Mouse (Mus musculus): ENCODE measurements around the gene Gjc3. TPM values are rescaled to one million over a fixed set of nuclear protein-coding genes. Genes with fewer than 3 reads are reported as not detected.

Gjc3 gene
- polyA plus RNA-seq, 1 experiment from 2014 or later, result 0.13 TPM

GRCm38 (mm10) chr5:137973738-137974137, 10.8 kb upstream of the Gjc3 start:
- no peak overlapping the region for H3K4me2 ChIP-seq (ENCODE audit: low read length)
- WGBS, result 68% methylated on average over 3 of the region's 3 CpGs
- H3K4me1 ChIP-seq (ENCODE audit: control insufficient read depth, insufficient read depth, low read length), result no peaks in the 10 kb centered on the region
- no peak overlapping the region for H3K4me3 ChIP-seq (replicated peaks; ENCODE audit: low read depth, low read length)
- peak; percentile 35 for DNase-seq
- no peak overlapping the region for H3K27ac ChIP-seq (replicated peaks; ENCODE audit: low read depth, low read length)
- ATAC-seq (ENCODE audit: low FRiP score, low TSS enrichment), result no peak
- H3K9ac ChIP-seq (replicated peaks; ENCODE audit: low read length), result no peak overlapping the region
- no peaks in the 10 kb centered on the region for H3K27me3 ChIP-seq (ENCODE audit: control insufficient read depth, insufficient read depth, low read length)
- no peaks in the 10 kb centered on the region for H3K36me3 ChIP-seq (ENCODE audit: control insufficient read depth, insufficient read depth, low read length)
- no peaks in the 10 kb centered on the region for H3K9me3 ChIP-seq (ENCODE audit: control insufficient read depth, low read length)

DNA sequence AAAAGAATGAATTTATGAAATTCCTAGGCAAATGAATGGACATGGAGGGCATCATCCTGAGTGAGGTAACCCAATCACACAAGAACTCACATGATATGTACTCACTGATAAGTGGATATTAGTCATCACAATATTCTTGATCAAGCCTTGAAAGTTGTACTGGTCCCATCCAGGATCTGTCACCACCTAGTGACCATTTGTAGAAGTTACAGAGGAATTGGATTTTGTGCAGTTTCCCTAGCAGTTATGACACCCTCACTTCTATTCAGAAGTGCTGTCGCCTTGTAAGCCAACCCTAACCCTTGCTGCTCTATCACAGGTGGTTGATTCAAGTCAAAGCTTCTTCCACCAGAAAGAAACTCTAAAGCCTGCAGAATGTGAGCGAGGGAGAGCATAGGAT, 10.3 kb upstream of the Gjc3 start:
- Histone ChIP-seq H3K27me3 (ENCODE audit: control insufficient read depth, insufficient read depth, low read length) (no peaks in the 10 kb centered on the region), H3K27ac (replicated peaks; ENCODE audit: low read depth, low read length) (no peak overlapping the region), H3K4me3 (replicated peaks; ENCODE audit: low read depth, low read length) (no peak overlapping the region), H3K4me2 (ENCODE audit: low read length) (no peak overlapping the region), H3K9ac (replicated peaks; ENCODE audit: low read length) (no peak overlapping the region), H3K9me3 (ENCODE audit: control insufficient read depth, low read length) (no peaks in the 10 kb centered on the region), H3K4me1 (ENCODE audit: control insufficient read depth, insufficient read depth, low read length) (no peaks in the 10 kb centered on the region), H3K36me3 (ENCODE audit: control insufficient read depth, insufficient read depth, low read length) (no peaks in the 10 kb centered on the region)
- ATAC-seq (ENCODE audit: low FRiP score, low TSS enrichment) (no peak), DNase-seq (no peak)
- WGBS, result 76% methylated on average over 2 of the region's 2 CpGs

DNA sequence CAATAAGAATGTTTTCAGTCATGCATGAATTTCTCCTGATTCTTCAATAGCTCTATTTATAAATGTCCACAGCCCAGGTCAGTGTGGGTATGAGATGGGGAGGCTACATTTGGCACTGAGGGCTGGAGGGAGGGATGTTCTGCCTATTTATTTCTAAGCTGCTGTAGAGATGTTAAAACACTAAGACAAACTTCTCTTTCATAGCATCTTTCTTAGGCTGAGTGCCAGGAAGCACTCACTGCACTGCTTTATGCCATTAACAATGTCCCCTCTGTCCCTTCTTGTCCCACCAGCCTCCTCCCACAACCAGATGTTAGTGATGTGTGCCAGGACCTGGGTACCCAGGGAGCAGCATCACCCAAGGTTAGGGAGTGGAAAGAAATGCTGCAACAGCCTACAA, 3.6 kb upstream of the Gjc3 start:
- no peak for ATAC-seq (ENCODE audit: low FRiP score, low TSS enrichment)
- Histone ChIP-seq H3K9ac (replicated peaks; ENCODE audit: low read length) (no peak overlapping the region), H3K27ac (replicated peaks; ENCODE audit: low read depth, low read length) (no peak overlapping the region)

DNA sequence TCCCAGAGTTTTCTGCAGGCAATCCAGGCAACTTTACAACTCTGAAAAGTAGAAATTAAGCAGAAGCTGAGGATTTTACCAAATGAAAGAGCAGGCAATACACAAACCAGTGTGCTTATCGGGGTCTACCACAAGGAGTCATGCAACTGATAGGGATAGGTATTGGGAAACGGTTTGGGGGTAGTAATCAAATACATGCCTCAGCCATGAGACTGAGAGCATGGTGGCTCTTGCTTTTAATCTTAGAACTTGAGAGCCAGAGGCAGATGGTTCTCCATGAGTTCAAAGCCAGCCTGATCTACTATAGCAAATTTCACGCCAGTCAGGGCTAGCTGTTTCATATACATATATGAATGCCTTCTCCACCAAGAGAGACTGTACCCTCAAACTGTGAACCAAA, 6.5 kb downstream of the Gjc3 start:
- 90% methylated on average over 3 of the region's 3 CpGs for WGBS
- no peak for DNase-seq
- ATAC-seq (ENCODE audit: low FRiP score, low TSS enrichment), result no peak

More for the DNA sequence above, 3.6 kb upstream of the Gjc3 start:
- no peaks in the 10 kb centered on the region for H3K27me3 ChIP-seq (ENCODE audit: control insufficient read depth, insufficient read depth, low read length)
- no peaks in the 10 kb centered on the region for H3K9me3 ChIP-seq (ENCODE audit: control insufficient read depth, low read length)
- no peak overlapping the region for H3K4me2 ChIP-seq (ENCODE audit: low read length)
- H3K4me1 ChIP-seq (ENCODE audit: control insufficient read depth, insufficient read depth, low read length), result no peaks in the 10 kb centered on the region
- DNase-seq, result peak; percentile 3
- H3K4me3 ChIP-seq (replicated peaks; ENCODE audit: low read depth, low read length), result no peak overlapping the region
- no peaks in the 10 kb centered on the region for H3K36me3 ChIP-seq (ENCODE audit: control insufficient read depth, insufficient read depth, low read length)

DNA sequence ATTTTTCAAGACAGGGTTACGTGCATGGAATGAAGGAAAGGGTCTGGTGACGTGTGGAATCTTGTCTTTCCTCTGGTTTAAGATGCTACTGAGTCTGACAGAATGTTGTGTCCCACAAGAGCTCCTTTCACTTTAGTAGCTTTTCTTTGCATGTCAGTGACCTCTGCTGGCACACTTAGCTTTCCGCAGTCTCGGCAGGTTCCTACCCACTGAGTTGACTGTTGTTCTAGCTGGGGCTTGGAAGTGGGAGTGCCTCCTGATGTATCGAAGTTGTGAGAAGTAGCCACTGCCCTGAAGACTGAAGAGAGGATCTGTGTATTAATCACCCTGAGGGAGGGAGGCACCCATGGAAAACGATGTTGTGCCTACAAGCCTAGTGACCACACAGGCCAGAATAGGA, 11.7 kb downstream of the Gjc3 start:
- no peaks in the 10 kb centered on the region for H3K36me3 ChIP-seq (ENCODE audit: control insufficient read depth, insufficient read depth, low read length)
- WGBS, result 39% methylated on average over 6 of the region's 6 CpGs
- ATAC-seq (ENCODE audit: low FRiP score, low TSS enrichment) (no peak), DNase-seq (peak; percentile 1)
- no peaks in the 10 kb centered on the region for H3K4me1 ChIP-seq (ENCODE audit: control insufficient read depth, insufficient read depth, low read length)
- no peak overlapping the region for H3K27ac ChIP-seq (replicated peaks; ENCODE audit: low read depth, low read length)
- no peaks in the 10 kb centered on the region for H3K27me3 ChIP-seq (ENCODE audit: control insufficient read depth, insufficient read depth, low read length)
- no peak overlapping the region for H3K4me2 ChIP-seq (ENCODE audit: low read length)
- H3K9ac ChIP-seq (replicated peaks; ENCODE audit: low read length), result no peak overlapping the region
- no peak overlapping the region for H3K4me3 ChIP-seq (replicated peaks; ENCODE audit: low read depth, low read length)
- H3K9me3 ChIP-seq (ENCODE audit: control insufficient read depth, low read length), result no peaks in the 10 kb centered on the region

More for the DNA sequence above, 6.5 kb downstream of the Gjc3 start:
- Histone ChIP-seq H3K9me3 (ENCODE audit: control insufficient read depth, low read length) (no peaks in the 10 kb centered on the region), H3K27me3 (ENCODE audit: control insufficient read depth, insufficient read depth, low read length) (no peaks in the 10 kb centered on the region), H3K4me3 (replicated peaks; ENCODE audit: low read depth, low read length) (no peak overlapping the region), H3K36me3 (ENCODE audit: control insufficient read depth, insufficient read depth, low read length) (no peaks in the 10 kb centered on the region), H3K9ac (replicated peaks; ENCODE audit: low read length) (no peak overlapping the region), H3K4me2 (ENCODE audit: low read length) (no peak overlapping the region), H3K4me1 (ENCODE audit: control insufficient read depth, insufficient read depth, low read length) (no peaks in the 10 kb centered on the region), H3K27ac (replicated peaks; ENCODE audit: low read depth, low read length) (no peak overlapping the region)

DNA sequence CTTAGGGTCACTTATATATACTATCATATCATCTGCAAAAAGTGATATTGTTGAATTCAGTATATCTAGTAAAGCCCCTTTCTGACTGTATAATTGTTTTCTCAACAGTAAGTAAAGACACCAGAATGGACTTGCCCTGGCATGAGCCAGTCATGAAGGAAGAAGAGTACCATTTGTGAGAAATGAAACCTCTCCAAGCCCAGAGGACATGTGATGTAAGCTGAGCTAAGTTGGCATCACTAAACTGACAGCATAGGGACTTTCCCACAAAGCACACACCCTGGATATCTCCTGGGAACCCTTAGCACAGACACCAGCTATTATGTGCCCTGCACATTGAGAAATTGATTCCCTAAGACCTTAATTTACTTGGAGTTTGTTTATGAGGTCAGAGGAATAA, 15.6 kb downstream of the Gjc3 start:
- Histone ChIP-seq H3K9me3 (ENCODE audit: control insufficient read depth, low read length) (no peaks in the 10 kb centered on the region), H3K36me3 (ENCODE audit: control insufficient read depth, insufficient read depth, low read length) (no peaks in the 10 kb centered on the region), H3K4me3 (replicated peaks; ENCODE audit: low read depth, low read length) (no peak overlapping the region), H3K9ac (replicated peaks; ENCODE audit: low read length) (no peak overlapping the region), H3K27me3 (ENCODE audit: control insufficient read depth, insufficient read depth, low read length) (no peaks in the 10 kb centered on the region), H3K4me2 (ENCODE audit: low read length) (no peak overlapping the region), H3K4me1 (ENCODE audit: control insufficient read depth, insufficient read depth, low read length) (no peaks in the 10 kb centered on the region), H3K27ac (replicated peaks; ENCODE audit: low read depth, low read length) (no peak overlapping the region)
- no peak for ATAC-seq (ENCODE audit: low FRiP score, low TSS enrichment)
- DNase-seq, result no peak

DNA sequence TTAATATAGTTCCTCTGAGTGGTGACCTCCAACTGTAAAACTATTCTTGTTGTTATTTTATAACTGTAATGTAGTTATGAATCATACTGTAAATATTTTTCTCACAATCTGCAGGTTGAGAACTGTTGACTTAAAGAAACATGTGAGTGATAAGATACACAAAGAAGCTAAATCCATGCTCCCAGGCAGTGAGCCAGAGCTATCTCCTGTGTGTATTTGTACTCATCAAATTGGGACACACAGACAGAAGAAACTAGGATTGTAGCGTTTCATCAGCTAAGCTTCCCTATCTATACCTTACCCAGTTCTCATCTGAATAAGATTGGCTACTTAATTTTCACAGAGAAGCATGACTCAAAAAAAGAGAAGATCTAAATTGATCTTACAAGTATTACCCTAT, 19.8 kb downstream of the Gjc3 start:
- DNase-seq (no peak), ATAC-seq (ENCODE audit: low FRiP score, low TSS enrichment) (no peak)
- Histone ChIP-seq H3K27me3 (ENCODE audit: control insufficient read depth, insufficient read depth, low read length) (no peaks in the 10 kb centered on the region), H3K27ac (replicated peaks; ENCODE audit: low read depth, low read length) (no peak overlapping the region), H3K36me3 (ENCODE audit: control insufficient read depth, insufficient read depth, low read length) (no peaks in the 10 kb centered on the region), H3K4me2 (ENCODE audit: low read length) (no peak overlapping the region), H3K4me3 (replicated peaks; ENCODE audit: low read depth, low read length) (no peak overlapping the region), H3K9me3 (ENCODE audit: control insufficient read depth, low read length) (no peaks in the 10 kb centered on the region), H3K9ac (replicated peaks; ENCODE audit: low read length) (no peak overlapping the region), H3K4me1 (ENCODE audit: control insufficient read depth, insufficient read depth, low read length) (no peaks in the 10 kb centered on the region)
- WGBS, result 86% methylated on average over 1 of the region's 1 CpGs

- Histone ChIP-seq H3K9ac (replicated peaks; ENCODE audit: low read length) (no peak overlapping the region), H3K36me3 (ENCODE audit: control insufficient read depth, insufficient read depth, low read length) (no peaks in the 10 kb centered on the region), H3K4me2 (ENCODE audit: low read length) (no peak overlapping the region), H3K27ac (replicated peaks; ENCODE audit: low read depth, low read length) (no peak overlapping the region), H3K4me3 (replicated peaks; ENCODE audit: low read depth, low read length) (no peak overlapping the region), H3K4me1 (ENCODE audit: control insufficient read depth, insufficient read depth, low read length) (no peaks in the 10 kb centered on the region), H3K27me3 (ENCODE audit: control insufficient read depth, insufficient read depth, low read length) (no peaks in the 10 kb centered on the region), H3K9me3 (ENCODE audit: control insufficient read depth, low read length) (no peaks in the 10 kb centered on the region)
- ATAC-seq (ENCODE audit: low FRiP score, low TSS enrichment), result no peak
- 86% methylated on average over 4 of the region's 4 CpGs for WGBS
- no peak for DNase-seq
These were observed 21.9 kb downstream of the Gjc3 start for GRCm38 (mm10) chr5:137940948-137941347.

DNA sequence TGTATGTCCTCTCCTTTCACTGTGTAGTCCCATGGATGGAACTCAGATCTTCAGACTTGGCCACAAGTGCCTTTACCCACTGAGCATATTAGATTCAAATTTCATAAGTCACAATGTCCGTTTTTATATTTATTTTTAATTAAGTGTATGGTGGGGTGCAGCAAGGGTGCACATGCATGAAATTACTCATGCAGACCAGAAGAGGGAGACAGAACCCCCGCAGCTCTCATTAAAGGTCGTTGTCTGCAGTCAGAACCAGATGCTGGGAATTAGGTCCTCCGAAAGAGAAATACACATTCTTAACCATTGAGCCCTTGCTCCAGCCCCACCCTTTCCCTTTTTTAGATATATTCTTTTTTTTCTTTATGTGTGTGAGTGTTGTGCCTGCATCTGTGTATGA, 25.7 kb downstream of the Gjc3 start:
- Histone ChIP-seq H3K4me1 (ENCODE audit: control insufficient read depth, insufficient read depth, low read length) (no peaks in the 10 kb centered on the region), H3K4me2 (ENCODE audit: low read length) (no peak overlapping the region), H3K27me3 (ENCODE audit: control insufficient read depth, insufficient read depth, low read length) (no peaks in the 10 kb centered on the region), H3K27ac (replicated peaks; ENCODE audit: low read depth, low read length) (no peak overlapping the region), H3K9ac (replicated peaks; ENCODE audit: low read length) (no peak overlapping the region), H3K4me3 (replicated peaks; ENCODE audit: low read depth, low read length) (no peak overlapping the region), H3K9me3 (ENCODE audit: control insufficient read depth, low read length) (no peaks in the 10 kb centered on the region), H3K36me3 (ENCODE audit: control insufficient read depth, insufficient read depth, low read length) (no peaks in the 10 kb centered on the region)
- DNase-seq, result no peak
- 67% methylated on average over 4 of the region's 4 CpGs for WGBS
- no peak for ATAC-seq (ENCODE audit: low FRiP score, low TSS enrichment)

Measured in midbrain, embryonic 14.5 days (tissue).